Mouse (Mus musculus) urinary bladder, postnatal 14 days (tissue): ENCODE data around the gene Ccne1.
"Not testable (repeated sequence)": the region's sequence is repeated elsewhere in the genome, so short reads cannot be mapped to it uniquely, and the experiment has no call there.

Source experiments
- DNase-seq: peaks from one replicate; pipeline ENCODE4 v3.0.0; 2021; ENCODE audit warnings: low spot score

Ccne1 gene

GRCm38 (mm10) chr7:38107371-38108259, at the start of gene Ccne1:
Gene Ccne1 (minus strand): TSS chr7:38107534.
- DNase-seq, result peak; percentile 99

GRCm38 (mm10) chr7:38155829-38156228, 48.5 kb upstream of the Ccne1 start:
- no peak for DNase-seq

GRCm38 (mm10) chr7:38152571-38152970, 45.2 kb upstream of the Ccne1 start:
- no peak for DNase-seq

GRCm38 (mm10) chr7:38151706-38152312, 44.5 kb upstream of the Ccne1 start:
- DNase-seq, result no peak

- DNase-seq, result no peak
These were observed 40.1 kb upstream of the Ccne1 start for GRCm38 (mm10) chr7:38147477-38147876.

GRCm38 (mm10) chr7:38141747-38142545, 34.6 kb upstream of the Ccne1 start:
- peak; percentile 88 for DNase-seq

GRCm38 (mm10) chr7:38140324-38140723, 33.0 kb upstream of the Ccne1 start:
- no peak for DNase-seq

GRCm38 (mm10) chr7:38134471-38134870, 27.1 kb upstream of the Ccne1 start:
- no peak for DNase-seq

GRCm38 (mm10) chr7:38131186-38131585, 23.9 kb upstream of the Ccne1 start:
- peak; percentile 32 for DNase-seq

- DNase-seq, result no peak
These were observed 22.8 kb upstream of the Ccne1 start for GRCm38 (mm10) chr7:38129986-38130729.

GRCm38 (mm10) chr7:38129491-38129890, 22.2 kb upstream of the Ccne1 start:
- no peak for DNase-seq

GRCm38 (mm10) chr7:38128256-38128655, 20.9 kb upstream of the Ccne1 start:
- not testable (repeated sequence) for DNase-seq

GRCm38 (mm10) chr7:38125565-38126159, 18.3 kb upstream of the Ccne1 start:
- DNase-seq, result no peak

GRCm38 (mm10) chr7:38124164-38124563, 16.8 kb upstream of the Ccne1 start:
- DNase-seq, result not testable (repeated sequence)

- no peak for DNase-seq
These were observed 11.3 kb upstream of the Ccne1 start for GRCm38 (mm10) chr7:38118594-38118993.

GRCm38 (mm10) chr7:38112451-38112850, 5.1 kb upstream of the Ccne1 start:
- DNase-seq, result no peak

GRCm38 (mm10) chr7:38111996-38112395, 4.7 kb upstream of the Ccne1 start:
- DNase-seq, result peak; percentile 65

- no peak for DNase-seq
These were observed 912 bp upstream of the Ccne1 start for GRCm38 (mm10) chr7:38108260-38108632.

- DNase-seq, result peak; percentile 18
These were observed 523 bp downstream of the Ccne1 start for GRCm38 (mm10) chr7:38106711-38107311.

GRCm38 (mm10) chr7:38105379-38105778, 2.0 kb downstream of the Ccne1 start:
- DNase-seq, result no peak

GRCm38 (mm10) chr7:38104097-38104496, 3.2 kb downstream of the Ccne1 start:
- DNase-seq, result no peak
